Mouse (Mus musculus) ovary, postnatal 36 days (tissue): ENCODE results near the gene Olfr826.
"Not testable (repeated sequence)": the region's sequence is repeated elsewhere in the genome, so short reads cannot be mapped to it uniquely, and the experiment has no call there.

Source experiments
- DNase-seq: peaks from one replicate; pipeline ENCODE4 v3.0.0; 2022; ENCODE audit warnings: low spot score, mixed read lengths

Olfr826 gene

GRCm38 (mm10) chr10:130184086-130184485, at the start of gene Olfr826:
Olfr826 (minus strand) TSS chr10:130184186.
- no peak for DNase-seq

- no peak for DNase-seq
These were observed 48.1 kb upstream of the Olfr826 start for GRCm38 (mm10) chr10:130232117-130232516.

GRCm38 (mm10) chr10:130229584-130229983, 45.6 kb upstream of the Olfr826 start:
- no peak for DNase-seq

- peak; percentile 14 for DNase-seq
These were observed 44.3 kb upstream of the Olfr826 start for GRCm38 (mm10) chr10:130228246-130228645.

- DNase-seq: no peak
These were observed 41.0 kb upstream of the Olfr826 start for GRCm38 (mm10) chr10:130225034-130225433.

GRCm38 (mm10) chr10:130214303-130214702, 30.3 kb upstream of the Olfr826 start, which contains the start of gene Olfr827:
Olfr827 (minus strand) TSS chr10:130214403.
- no peak for DNase-seq

- DNase-seq: no peak
These were observed 17.3 kb downstream of the Olfr826 start, which contains the start of gene Olfr825 for GRCm38 (mm10) chr10:130166666-130167065. Olfr825 (minus strand) TSS chr10:130166766.

GRCm38 (mm10) chr10:130165196-130165595, 18.8 kb downstream of the Olfr826 start:
- no peak for DNase-seq

- no peak for DNase-seq
These were observed 39.9 kb downstream of the Olfr826 start for GRCm38 (mm10) chr10:130144121-130144520.

GRCm38 (mm10) chr10:130142481-130142880, 41.5 kb downstream of the Olfr826 start:
- DNase-seq: peak; percentile 23

GRCm38 (mm10) chr10:130134811-130135210, 49.2 kb downstream of the Olfr826 start:
- no peak for DNase-seq

- not testable (repeated sequence) for DNase-seq
These were observed 54.1 kb downstream of the Olfr826 start, which contains the start of gene Olfr824 for GRCm38 (mm10) chr10:130129900-130130299. Olfr824 (minus strand) TSS chr10:130130000.
